11 mouse cellular contexts compared by ENCODE assay signal in genomic region chr6:120674881-120675280, GRCm38 (mm10). TPM values are rescaled to one million over a fixed set of nuclear protein-coding genes. Genes with fewer than 3 reads are reported as not detected.
DNase-seq lines count a peak whose midpoint lies in the region; ATAC-seq and TF ChIP-seq lines count a peak whose summit lies in the region.
"Had no signal": no experiment of that assay in that cellular context is flagged by ENCODE, and none has a peak within 500 bp of the region (broad histone marks: within the 10 kb centered on the region; RNA-seq: fewer than 3 reads in every experiment).

No protein-coding gene starts in this region.

- no peak overlapping the region for H3K27ac ChIP-seq in liver, embryonic 11.5 days (ENCODE audit: low read depth, low read length)
- H3K27ac ChIP-seq in cortical plate, adult 2 months (ENCODE audit: insufficient read depth, low read length), result no peak overlapping the region
- H3K27ac ChIP-seq: embryonic facial prominence, embryonic 12.5 days; liver, embryonic 15.5 days had no signal

- H3K9ac ChIP-seq in liver, embryonic 11.5 days (ENCODE audit: low read depth, low read length), result no peak overlapping the region
- H3K9ac ChIP-seq: embryonic facial prominence, embryonic 12.5 days; liver, embryonic 15.5 days had no signal

- ATAC-seq in liver, embryonic 11.5 days (replicated peaks; ENCODE audit: low FRiP score), result no peak
- peak; percentile 46; the same call in 1 of the 2 replicates for ATAC-seq in neutrophil, adult 5-6 weeks (ENCODE audit: extremely low read depth, insufficient number of reproducible peaks, low FRiP score, poor library complexity, severe bottlenecking)

- no peak overlapping the region for H3K4me3 ChIP-seq in liver, embryonic 11.5 days (ENCODE audit: low read depth, low read length)
- no peak overlapping the region for H3K4me3 ChIP-seq in cortical plate, adult 2 months (ENCODE audit: insufficient read depth, low read length)
- H3K4me3 ChIP-seq: embryonic facial prominence, embryonic 12.5 days; liver, embryonic 15.5 days had no signal

- 0 out of 2 replicates have a peak, but pooled peaks have one; percentile 15 for TF ChIP-seq CTCF in cortical plate, adult 2 months (IDR thresholded peaks at IDR 0.05; ENCODE audit: extremely low read depth, insufficient read depth, low read length)

- intact Hi-C loops in left cerebral cortex, postnatal 36 days (cut with DNase I), result no loop called here

- DNase-seq in adrenal gland, postnatal 10 days, result peak; percentile 14
- DNase-seq in adrenal gland, postnatal 4 days (ENCODE audit: low spot score in 2 of 2), result no peak
- DNase-seq in liver, result peak; percentile 17
- DNase-seq in liver, embryonic 11.5 days (ENCODE audit: low spot score), result no peak
- no peak for DNase-seq in left cerebral cortex, postnatal 36 days (ENCODE audit: low spot score in 2 of 2)
- no peak for DNase-seq in left cerebral cortex, adult 8-10 months (ENCODE audit: low spot score in 2 of 2)
- DNase-seq: gastrocnemius, postnatal 25 days had no signal

- H3K4me1 ChIP-seq in liver, embryonic 11.5 days (replicated peaks; ENCODE audit: control insufficient read depth, insufficient read depth, low read length), result no peaks in the 10 kb centered on the region
- no peaks in the 10 kb centered on the region for H3K4me1 ChIP-seq in cortical plate, adult 2 months (ENCODE audit: control insufficient read depth, insufficient read depth, low read length)
- H3K4me1 ChIP-seq: embryonic facial prominence, embryonic 12.5 days had no signal

- H3K9me3 ChIP-seq in liver, embryonic 11.5 days (ENCODE audit: control insufficient read depth, low read length), result no peaks in the 10 kb centered on the region
- H3K9me3 ChIP-seq: embryonic facial prominence, embryonic 12.5 days; liver, embryonic 15.5 days had no signal

- no peak for TF ChIP-seq POLR2A in cortical plate, adult 2 months (IDR thresholded peaks at IDR 0.05; ENCODE audit: extremely low read depth, insufficient read depth, low read length)

- H3K27me3 ChIP-seq in liver, embryonic 11.5 days (replicated peaks; ENCODE audit: control insufficient read depth, insufficient read depth, low read length), result no peaks in the 10 kb centered on the region
- H3K27me3 ChIP-seq: embryonic facial prominence, embryonic 12.5 days; liver, embryonic 15.5 days had no signal

- 77% methylated on average over 4 of the region's 4 CpGs for WGBS in liver, embryonic 11.5 days

- no peak overlapping the region for H3K4me2 ChIP-seq in liver, embryonic 11.5 days
- H3K4me2 ChIP-seq: embryonic facial prominence, embryonic 12.5 days; liver, embryonic 15.5 days had no signal

- no peaks in the 10 kb centered on the region for H3K36me3 ChIP-seq in liver, embryonic 11.5 days (ENCODE audit: control insufficient read depth, insufficient read depth, low read length)
- H3K36me3 ChIP-seq: embryonic facial prominence, embryonic 12.5 days; liver, embryonic 15.5 days had no signal

RNA-seq across cellular contexts. Expression of gene Cecr2, which starts 8.7 kb away (rescaled TPM):
- total RNA-seq in adrenal gland, postnatal 10 days (2021), result 10 to 100 TPM; 15.7 to 29.4 TPM
- total RNA-seq in adrenal gland, postnatal 4 days (2021), result 10 to 100 TPM; 15.3 to 16.1 TPM
- 11.9 and 13.3 TPM in 2 replicates for polyA plus RNA-seq in liver, embryonic 11.5 days (2014; fragmentation: Nextera tagmentation; extraction: Ambion mirVana)
- 2.3 and 2.5 TPM in 2 replicates for polyA plus RNA-seq in cortical plate, adult 2 months (2012; rRNA removed)
- 24.6 and 27.9 TPM in 2 replicates for total RNA-seq in neutrophil, adult 5-6 weeks (2017)
- total RNA-seq in left cerebral cortex, postnatal 36 days (2021), result 1 to 10 TPM; 3.7 to 3.9 TPM
- 1 to 10 TPM; 3.5 to 4.7 (median 4.2) TPM for total RNA-seq in left cerebral cortex, adult 8-10 months (2022)

Comparison
In these comparisons a context has a peak if more than half of its experiments do, and no peak if none do; other contexts are left out.
1. DNase-seq: peak in adrenal gland, postnatal 10 days (single experiment) and liver (single experiment); none in adrenal gland, postnatal 4 days (0 of 2), liver, embryonic 11.5 days (single experiment), left cerebral cortex, postnatal 36 days (0 of 2) and left cerebral cortex, adult 8-10 months (0 of 2).